Mouse (Mus musculus) kidney, postnatal 25 days (tissue): ENCODE measurements around the gene Radil.

Experiments used
- DNase-seq, 2 experiments: peaks; one replicate each; pipeline ENCODE4 v3.0.0; 2021; ENCODE audit warnings: mixed read lengths in 2 of 2

The Radil gene

DNA sequence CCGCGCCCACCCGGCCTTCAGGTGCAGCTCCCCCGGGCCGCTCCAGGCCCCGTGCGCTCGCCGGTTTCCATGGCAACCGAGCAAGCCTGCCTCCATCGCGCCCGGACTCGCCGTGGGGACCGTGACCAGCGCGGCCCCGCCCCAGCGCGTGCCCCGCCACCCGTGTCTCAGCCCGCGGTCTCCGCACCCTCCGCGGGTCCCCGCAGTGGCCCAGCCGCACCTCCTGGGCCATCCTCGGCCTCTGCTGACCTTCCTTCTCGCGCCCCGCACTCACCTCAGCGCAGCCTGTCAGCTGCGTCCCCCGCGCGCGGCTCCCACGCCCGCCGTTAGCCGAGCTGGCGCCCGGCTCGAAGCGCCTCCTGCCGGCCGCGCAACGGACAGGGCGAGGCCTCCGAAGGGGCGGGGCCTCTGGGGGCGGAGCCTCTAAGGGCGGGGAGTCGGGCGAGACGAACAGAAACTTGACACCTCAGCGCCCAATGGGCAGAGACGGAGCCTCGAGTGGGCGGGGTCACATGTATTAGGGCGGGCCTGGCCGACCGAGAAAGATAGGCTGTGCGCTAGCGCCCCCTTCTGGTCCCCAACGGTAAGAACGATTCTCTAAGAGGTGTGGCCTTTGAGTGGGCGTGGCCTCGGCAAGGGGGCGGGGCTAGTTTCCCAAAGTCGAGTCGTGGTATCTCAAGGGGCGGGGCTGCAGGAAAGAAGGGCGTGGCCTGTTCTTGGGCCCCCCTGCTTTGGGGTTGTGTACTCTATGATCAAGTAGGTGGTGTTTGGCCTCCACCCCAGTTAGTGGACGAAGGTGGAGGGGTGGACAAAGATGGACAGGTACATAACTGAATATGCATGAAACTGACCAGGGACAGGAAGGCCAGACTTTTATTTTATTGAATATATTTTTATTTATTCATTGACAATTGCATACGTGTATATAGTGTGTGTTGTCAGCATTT lies at the start of gene Radil:
Radil (minus strand) TSS at position 393 of the 947 bp plus-strand sequence.
- DNase-seq: peak; percentile 92 to 94

DNA sequence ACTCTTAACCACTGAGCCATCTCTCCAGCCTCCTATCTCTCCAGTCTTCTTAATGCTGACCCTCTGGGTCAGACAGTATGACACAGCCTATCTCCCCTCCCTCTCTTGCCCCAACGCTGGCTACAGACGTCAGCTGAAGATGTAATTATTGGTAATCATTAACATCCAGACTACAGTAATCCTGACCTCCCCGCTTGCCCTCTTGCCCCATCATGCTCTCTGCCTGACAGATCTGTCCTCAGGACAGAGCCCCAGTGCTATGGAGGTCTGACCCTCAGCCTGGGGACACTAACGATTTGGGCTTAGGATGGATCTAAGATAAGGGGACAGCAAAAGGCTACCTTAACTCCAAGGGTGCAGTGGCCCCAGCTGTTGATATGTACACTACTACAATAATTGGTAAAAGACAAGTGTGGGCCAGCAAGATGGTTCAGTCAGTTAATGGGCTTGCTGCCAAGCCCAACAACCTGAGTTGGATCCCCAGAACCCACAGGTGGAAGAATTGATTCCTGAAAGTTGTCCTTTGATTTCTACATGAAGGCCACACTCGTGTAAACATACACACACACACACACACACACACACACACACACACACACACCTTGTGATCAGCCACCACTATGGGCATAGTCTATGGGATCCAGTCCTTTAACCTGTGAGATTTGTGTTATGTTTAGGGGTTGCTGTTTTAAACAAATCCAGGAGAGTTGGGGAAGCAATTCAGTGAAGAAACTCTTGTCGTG lies 46.9 kb upstream of the Radil start:
- peak; percentile 7 to 58 for DNase-seq

DNA sequence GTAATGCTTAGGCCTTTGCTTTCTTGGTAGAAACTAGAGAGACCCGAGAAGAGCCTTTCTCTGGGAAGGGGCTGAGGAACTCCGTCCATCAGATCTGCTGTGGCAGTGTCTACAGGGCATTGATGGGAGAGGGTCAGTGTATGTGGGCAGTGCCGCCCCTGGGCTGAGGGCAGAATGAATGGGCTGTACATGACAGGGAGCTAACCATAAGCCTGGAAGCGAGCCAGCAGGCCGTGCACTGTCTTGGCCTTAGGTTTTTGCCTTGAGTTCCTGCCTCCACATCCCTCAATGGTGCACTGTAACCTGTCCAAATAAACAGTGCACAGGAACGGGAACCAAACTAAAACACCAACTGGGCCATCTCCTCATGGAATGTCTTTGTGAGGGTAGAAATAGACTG lies 45.8 kb upstream of the Radil start:
- DNase-seq: no peak

DNA sequence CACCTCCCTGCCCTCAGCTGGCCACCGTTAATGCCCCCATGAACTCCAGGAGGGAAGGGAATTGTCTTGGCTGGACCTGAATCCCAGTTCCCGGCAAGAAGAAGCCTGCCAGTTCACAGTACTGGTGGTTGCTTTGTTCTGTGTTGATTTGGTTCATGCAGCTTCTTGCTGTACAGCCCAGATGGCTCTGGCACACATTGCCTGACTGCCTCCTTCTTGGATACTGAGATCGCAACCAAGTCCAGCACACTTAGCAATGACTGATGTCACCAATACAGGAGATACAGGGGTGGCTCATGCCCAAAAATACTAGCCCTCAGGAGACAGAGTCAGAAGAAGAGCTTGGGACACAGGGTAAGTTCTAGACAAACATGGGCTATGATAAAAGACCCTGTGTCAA lies 44.8 kb upstream of the Radil start:
- DNase-seq: no peak

DNA sequence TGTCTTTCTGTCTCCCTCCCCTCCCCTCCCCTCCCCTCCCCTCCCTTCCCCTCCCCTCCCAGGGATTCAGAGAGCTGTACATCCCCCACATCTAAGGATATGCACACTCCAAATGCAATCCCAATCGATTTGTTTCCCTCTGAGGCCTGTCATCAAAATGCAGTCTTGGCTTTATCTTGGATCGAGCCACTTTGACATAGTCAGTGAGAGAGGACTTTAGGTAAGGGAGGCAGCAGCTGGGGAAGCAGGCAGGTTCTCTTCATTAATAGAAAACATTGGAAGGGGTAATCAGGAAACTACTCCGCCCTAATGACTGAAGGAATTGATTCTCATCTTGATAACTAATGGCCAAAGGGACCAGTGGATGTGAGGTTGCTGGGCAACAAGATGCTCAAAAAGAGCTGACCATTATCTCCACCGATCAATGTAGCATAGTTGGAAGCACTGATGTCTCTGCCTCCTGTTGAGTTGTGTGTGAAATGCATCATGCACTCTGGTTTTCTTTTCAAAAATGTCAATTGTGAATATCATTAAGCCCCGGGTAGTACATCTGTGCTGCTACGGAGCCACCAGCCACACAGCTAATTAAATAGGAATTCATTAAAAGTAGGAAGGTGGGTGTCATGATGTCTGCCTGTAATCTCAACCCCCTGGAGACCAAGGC lies 40.2 kb upstream of the Radil start:
- no peak for DNase-seq

DNA sequence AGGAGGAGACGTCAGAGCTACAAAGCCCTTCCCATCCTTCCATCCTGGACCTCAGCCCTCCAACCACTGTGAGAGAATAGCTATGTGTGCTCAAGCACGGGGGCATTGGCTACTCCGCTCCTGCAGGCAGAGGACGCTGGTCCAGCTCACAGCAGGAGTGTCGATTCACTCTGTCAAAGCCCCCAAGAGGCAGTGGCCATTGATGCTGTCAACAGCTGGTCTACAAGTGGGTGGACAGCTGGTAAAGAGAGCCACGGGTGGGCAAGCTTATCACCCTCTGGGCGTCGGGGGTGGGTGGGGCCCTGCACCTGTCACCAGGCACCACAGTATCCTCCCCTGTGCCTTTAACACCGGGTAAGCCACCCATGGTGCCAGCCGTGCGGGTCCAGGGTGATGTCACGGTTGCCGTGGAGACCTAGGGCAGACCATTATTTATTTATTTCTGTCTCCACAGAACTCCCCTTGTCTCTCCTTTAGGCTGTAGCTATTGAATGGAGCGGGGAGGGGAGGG lies 32.8 kb upstream of the Radil start:
- no peak for DNase-seq

DNA sequence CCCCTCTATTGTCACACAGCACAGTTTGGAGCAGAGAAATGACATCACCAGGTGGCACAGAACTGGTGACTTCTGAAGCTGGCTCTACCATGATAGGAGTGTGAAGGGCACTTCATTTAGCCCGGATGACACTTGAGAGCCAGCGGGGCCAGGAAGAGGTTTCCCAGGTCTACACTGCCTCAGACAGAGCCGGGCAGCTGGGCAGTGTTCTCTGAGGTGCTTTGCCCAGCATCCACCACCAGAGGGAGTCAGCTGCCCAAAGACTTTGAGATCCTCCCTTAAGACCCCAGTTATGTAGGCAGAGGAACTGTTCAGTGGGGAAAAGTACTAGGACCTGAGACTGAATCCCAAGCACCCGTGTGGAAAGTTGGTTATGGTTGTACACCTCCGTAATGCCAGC lies 30.6 kb upstream of the Radil start:
- peak; percentile 48 to 61 for DNase-seq

DNA sequence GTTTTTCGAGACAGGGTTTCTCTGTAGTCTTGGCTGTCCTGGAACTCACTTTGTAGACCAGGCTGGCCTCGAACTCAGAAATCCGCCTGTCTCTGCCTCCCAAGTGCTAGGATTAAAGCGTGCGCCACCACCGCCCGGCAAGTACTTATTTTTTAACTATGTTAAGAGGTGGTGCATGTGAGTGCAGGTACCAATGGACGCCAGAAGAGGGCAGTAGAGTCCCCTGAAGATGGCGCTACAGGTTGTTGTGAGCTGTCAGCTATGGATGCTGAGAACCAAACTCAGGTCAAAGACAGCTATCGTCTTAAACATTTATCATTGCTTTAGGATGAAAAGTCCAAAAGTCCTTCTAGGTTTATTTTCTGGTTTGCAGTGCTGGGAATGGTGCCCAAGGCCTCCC lies 27.3 kb upstream of the Radil start:
- DNase-seq: no peak

DNA sequence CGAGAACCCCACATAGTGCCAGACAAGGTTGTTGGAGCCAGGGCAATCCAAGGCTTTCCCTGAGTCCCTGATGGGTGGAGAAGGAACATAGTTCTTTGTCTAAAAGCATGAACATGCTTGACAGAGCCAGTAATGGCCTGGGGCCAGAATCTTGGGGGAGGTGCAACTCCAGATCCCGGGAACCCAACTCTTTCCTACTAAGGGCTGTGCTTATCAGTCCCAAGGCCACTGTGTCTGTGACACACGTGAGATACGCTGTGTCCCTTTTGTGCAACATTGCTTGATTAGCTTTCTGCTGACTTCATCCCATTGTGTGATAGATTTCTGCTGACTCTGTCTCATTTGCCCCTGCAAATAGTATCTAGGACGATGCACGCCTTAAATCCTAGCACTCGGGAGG lies 25.9 kb upstream of the Radil start:
- peak in 1 of 2 experiments; percentile 39 for DNase-seq

DNA sequence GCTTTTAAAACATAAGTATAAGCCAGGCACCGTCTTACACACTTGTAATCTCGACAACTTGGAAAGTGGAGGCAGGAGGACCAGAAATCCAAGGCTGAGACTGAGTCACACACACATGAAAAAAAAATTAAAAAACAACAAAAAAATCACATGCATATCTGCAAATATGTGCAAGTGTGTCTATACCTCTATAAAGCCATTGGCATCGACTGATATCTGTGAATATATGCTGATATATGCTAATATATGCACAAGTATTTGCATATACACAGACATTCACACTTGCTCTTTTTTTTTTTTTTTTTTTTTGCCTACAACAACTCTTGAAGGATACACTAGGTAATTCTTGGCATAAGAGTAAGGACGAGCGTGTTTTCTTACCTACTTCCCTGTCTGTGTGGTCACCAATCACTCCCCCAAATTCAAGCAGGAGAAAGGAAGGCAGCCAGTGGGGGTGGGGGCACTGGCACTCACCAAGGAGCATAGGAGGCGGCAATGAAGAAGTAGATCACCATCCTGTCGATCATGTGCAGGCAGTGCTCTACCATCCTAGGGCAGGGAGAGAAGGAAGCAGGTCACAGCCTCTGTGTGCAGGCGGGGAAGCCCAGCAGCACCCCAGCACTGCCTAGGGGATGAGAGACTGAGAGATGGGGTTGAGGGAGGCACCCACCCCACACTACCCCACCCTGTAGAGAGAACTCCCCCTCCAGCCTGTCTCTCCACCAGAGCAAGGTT lies 23.6 kb upstream of the Radil start:
- DNase-seq: no peak

DNA sequence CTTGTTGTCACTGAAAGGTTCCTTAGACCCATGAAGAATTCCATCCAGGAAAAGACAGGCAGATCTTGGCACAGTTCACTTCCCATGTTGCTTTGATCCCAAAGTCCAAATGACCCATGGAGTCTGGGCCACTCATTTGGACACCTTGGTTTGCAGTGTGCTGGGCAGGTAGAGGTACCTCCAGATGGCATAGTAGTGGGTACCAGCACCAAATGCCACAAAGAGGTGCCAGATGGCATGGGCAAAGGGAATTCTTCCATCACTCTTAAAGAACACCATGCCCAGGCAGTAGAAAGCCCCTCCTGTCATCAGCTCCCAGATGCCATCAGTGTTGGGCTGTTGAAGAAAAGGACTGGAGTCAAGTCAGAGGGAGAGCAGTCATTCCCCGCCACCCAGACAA lies 13.7 kb upstream of the Radil start:
- DNase-seq: no peak

DNA sequence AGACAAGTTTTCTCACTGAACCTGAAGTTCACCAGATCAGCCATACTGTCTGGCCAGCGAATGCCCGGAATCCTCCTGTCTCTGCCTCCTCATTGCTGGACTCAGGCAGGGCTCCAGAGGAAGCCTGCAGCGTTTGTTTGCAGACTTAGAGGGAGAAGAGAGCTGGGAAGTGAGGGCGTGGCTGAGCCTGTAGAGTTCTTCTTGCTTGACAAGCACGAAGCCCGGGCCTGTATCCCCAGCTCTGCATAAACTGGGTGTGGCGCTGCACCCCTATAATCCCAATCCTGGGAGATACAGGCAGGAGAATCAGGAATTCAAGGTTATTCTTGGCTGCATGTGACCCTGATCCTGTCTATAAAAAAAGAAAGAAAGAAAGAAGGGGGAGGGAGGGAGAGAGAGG lies 9.4 kb upstream of the Radil start:
- no peak for DNase-seq

DNA sequence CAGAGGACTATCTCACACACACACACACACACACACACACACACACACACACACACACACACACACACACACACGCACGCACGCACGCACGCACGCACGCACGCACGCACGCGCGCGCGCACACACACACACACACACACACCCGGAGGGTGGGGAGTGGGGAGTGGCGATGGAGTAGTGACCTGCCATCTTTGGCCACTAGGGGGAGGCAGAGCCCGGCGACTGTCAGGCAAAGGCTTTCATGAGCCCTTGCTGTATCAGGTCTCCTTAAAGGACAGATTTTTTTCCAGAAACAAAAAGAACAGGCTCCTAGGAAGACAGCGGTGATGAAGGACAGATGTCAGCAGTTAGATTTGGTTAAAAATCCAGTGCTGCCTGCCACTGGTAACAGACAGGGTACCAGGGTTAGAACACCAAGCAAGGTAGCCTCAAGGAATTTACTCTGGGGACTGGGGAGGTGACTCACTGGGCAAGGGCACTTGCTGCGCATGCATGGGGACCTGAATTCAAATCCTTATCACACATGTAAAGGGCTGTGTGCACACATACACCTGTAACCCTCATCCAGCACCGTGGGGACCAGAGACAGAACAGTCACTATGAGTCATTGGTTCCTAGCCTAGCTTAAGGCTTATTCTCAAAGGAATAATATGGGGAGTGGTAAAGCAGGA lies 6.6 kb upstream of the Radil start:
- DNase-seq: peak; percentile 56 to 68

DNA sequence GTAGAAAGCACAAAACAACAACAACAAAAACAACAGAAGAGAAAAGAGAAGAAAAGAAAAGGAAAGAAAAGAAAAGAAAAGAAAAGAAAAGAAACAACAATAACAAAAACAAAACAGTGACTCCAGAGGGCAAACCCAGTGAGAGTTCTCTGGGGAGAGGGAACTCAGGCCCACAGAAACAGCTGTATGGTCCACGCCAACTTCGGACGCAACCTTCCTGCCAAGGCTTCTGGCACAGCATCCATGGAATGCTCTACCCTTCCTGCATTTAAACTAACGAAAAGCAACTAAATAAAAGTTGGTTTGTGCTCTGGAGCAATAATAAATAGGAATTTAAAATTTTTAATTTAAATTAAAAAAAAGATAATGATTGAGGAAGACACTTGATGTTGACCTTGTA lies 5.8 kb upstream of the Radil start:
- no peak for DNase-seq

DNA sequence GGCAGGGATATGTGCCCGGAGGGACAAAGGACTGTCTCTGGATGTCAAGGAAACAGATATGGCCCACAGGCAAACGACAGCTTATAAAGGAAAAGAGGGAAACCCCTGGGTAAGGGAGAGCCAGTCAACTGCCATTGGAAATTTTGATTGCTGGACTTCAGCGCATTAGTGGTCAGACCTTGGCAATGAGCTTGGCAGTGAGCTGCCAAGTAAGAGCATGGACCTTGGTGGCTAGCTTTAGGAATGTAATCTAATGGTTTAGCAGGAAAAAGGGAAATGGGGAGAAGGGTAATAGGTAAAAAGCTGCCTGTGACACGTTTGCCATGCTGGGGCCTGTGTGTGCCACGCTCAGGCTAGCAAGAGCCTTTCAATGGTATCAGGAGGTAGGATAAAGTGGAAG lies 5.0 kb upstream of the Radil start:
- no peak for DNase-seq

DNA sequence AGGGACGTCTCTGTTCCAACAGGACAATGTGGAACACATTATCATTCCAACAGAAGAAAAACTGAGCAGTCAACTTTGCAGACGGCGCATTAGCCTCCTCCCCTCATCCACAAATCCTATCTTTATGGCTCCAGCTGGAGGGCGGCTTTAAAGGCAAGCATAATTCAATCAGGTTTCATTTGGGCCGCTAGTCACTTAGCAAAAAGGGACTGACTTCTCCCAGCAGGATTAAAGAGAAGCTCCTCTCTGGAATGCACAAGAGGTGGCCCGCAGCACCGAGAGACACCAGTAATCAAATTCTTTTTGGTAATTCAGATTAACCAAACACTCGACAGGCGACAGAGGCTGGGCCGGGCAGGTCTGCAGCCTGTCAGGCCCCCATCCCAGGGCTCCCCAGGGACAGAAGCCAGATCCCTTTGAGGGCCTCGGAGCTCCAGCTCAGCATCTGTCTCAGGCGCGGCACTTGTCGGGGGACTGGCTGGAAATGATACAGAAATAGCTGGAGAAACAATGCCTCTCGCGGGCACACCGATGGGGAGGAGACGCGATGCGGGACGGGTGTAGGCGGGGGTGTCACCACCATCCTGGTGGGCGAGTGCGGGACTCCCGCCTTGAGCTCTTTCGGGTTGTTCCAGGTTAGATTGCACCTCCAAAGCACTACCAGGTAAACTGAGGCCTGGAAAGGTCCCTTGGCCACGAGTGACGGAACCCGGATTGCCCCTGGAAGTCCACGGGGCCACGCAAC lies 765 bp downstream of the Radil start:
- DNase-seq: peak; percentile 11 to 46

DNA sequence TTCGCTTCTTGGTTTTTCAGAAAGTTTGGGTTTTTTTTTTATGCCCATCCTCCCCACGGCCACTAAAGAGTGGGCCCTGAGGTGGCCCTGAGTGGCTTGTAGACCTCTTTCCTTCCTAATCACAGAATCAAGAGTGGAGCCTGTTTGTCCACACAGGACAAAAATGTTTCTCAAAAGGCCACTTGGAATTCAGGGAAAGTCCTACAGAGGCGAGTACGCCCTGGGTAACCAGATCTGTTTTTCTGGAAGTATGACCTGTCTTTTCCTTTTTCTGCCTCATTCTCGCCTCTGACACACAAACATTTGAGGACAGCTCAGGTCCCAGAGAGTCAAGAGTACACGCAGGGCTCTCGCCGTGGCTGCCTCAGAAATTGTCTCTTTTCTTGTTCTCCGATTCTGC lies 1.5 kb downstream of the Radil start:
- no peak for DNase-seq

DNA sequence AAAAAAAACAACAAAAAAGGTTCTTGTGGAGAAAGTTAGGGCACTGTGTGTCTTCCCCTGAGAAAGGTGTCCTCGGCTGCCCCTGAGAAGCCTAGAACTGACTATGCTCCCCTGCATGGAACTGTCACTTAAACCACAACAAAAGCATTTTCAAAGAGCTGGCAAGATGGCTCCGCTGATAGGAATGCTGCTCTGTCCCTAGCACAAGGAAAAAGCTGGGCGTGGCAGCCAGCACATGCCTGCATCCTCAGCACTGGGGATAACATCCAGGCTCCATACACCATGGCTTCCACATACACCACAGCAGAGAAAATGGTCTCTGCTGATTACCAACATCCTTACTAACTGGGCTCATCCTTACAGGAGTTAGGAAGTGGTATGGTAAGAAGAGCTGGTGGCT lies 3.8 kb downstream of the Radil start:
- no peak for DNase-seq

DNA sequence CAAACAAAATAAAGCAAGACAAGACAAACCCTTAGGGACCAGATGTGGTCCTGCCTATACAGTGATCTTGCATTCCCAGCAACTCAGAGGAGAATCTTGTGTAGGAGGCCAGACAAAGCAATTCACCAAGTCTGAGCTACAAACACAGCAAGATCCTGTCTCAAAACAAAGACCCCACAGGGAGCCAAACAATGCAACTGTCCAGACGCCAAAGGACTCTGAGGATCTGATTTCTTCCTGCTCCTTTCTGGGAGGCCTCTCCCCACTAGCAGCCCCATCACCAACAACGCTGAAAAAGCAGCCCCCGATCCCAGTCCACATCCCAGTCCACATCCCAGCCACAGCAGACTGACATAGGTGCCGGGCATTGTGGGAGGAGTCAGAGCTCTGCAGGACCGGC lies 4.6 kb downstream of the Radil start:
- no peak for DNase-seq

DNA sequence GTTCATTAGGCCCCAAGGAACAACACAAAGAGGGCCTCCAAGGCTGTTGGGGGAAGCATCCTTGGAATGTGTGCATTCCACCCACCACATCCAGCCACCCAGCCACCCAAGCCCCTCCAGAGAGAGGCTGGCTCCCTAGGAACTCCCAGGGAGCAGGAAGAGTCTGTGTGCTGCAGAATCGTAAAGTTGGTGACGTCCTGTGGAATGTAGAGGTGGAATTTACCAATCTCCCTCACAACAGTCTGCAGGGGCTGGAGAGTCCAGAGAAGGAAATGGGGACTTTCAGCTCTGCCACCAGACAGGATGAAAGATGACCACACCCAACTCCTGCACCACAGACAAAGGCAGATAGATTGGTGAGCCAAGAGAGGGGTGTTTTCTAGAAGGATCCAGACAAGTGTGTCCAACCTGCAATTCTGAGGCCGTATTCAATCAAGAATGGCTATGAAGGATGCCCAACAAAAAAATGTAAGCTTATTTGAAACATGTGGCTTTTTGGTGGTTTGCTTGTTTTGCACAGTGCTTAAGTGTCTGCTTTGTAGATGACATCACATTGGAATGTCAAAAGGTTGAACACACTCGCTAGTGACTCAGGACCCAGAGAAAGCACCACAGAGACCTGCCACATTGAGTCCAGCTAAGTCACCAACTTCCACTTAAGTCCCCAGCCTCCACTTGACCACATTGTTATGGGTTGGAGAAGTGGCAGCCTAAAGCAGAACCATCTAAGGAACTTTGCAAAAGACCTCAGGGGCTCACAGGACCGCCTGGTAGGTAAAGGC lies 5.7 kb downstream of the Radil start:
- no peak for DNase-seq
